Mouse (Mus musculus) G1E (cell line): ENCODE data around the gene Tdrd9. TPM values are rescaled to one million over a fixed set of nuclear protein-coding genes. Genes with fewer than 3 reads are reported as not detected.

Source experiments
- ATAC-seq: 2 replicates; pipeline ENCODE4 v1.8.0; 2016; ENCODE audit warnings: mild to moderate bottlenecking; ENCODE audit not compliant: insufficient number of reproducible peaks, poor library complexity, low FRiP score, severe bottlenecking; ENCODE audit errors: extremely low read depth
- DNase-seq: peaks from one replicate; pipeline ENCODE4 v3.0.0; 2012; ENCODE audit warnings: low spot score
- H3K27me3 ChIP-seq: 2 replicates; pipeline ENCODE4 v1.6.1; 2012; ENCODE audit warnings: mild to moderate bottlenecking, low read length, inconsistent platforms; ENCODE audit not compliant: insufficient read depth
- H3K36me3 ChIP-seq: replicated peaks from 2 replicates; pipeline ENCODE3; 2012; ENCODE audit warnings: mild to moderate bottlenecking, inconsistent platforms
- H3K4me1 ChIP-seq: 2 replicates; pipeline ENCODE4 v1.6.1; 2012; ENCODE audit warnings: low read depth, low read length, inconsistent platforms, mixed read lengths; ENCODE audit not compliant: insufficient read depth
- H3K4me3 ChIP-seq: 2 replicates; pipeline ENCODE4 v1.5.1; 2012; ENCODE audit warnings: low read depth, mild to moderate bottlenecking, inconsistent platforms, low read length, moderate library complexity, mixed read lengths
- H3K9me3 ChIP-seq: replicated peaks from 2 replicates; pipeline ENCODE4 v1.6.1; 2012; ENCODE audit warnings: inconsistent platforms
- CTCF ChIP-seq: IDR thresholded peaks from 2 replicates; pipeline ENCODE4 v1.5.1; 2012; ENCODE audit warnings: low read depth, low read length, inconsistent platforms, mixed read lengths
- GATA1 ChIP-seq: IDR thresholded peaks from 2 replicates; pipeline ENCODE4 v1.6.1; 2012; ENCODE audit warnings: borderline replicate concordance, low read length, inconsistent platforms, mixed read lengths
- GATA2 ChIP-seq: IDR thresholded peaks from 2 replicates; pipeline ENCODE4 v1.6.1; 2012; ENCODE audit warnings: low read depth, low read length, inconsistent platforms, borderline replicate concordance
- POLR2AphosphoS5 ChIP-seq: IDR thresholded peaks from 2 replicates; pipeline ENCODE4 v1.6.1; 2012; ENCODE audit warnings: low read depth, low read length, inconsistent platforms; ENCODE audit not compliant: insufficient replicate concordance
- TAL1 ChIP-seq: conservative IDR thresholded peaks from 2 replicates; pipeline ENCODE4 v1.6.1; 2012; ENCODE audit warnings: low read depth, low read length, inconsistent platforms, mixed read lengths
- polyA plus RNA-seq: library from polyadenylated mRNA; stranded (reverse); fragments of >175 nt; gene quantifications from 2 replicates; pipeline ENCODE4 v1.2.3, GENCODE M21; 2012
- total RNA-seq, 2 experiments: library from RNA; stranded (forward) in 1 of 2; stranded (reverse) in 1 of 2; fragments of 200-1000 nt in 1 of 2; fragments of >200 nt in 1 of 2; fragmentation: Nextera tagmentation in 1 of 2; gene quantifications; 2 replicates each; pipeline ENCODE4 v1.2.3; 2014 to 2017

Gene Tdrd9
- total and polyA plus RNA-seq, 3 experiments: 0.76 TPM; not detected in 2

DNA sequence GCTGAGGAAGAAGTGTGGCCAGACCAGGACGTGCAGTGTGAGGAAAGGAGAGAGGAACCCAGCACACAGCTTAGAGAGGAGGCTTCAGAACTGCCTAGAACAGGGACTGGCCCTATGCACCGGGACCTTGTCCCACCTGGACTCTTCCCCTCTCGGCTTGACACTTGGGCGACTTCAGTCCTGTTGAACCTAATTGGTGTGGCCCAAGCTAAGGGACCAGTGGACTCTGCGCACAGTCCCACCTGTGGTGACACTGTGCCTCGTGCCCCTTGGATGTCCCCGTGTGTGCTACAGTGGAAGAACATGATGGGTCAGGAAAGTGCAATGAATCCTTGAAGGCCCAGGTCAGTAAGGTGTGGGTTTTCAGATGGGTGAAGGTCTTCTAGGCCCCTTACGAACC is 136.3 kb downstream of the Tdrd9 start:
- Histone ChIP-seq H3K36me3 (no peaks in the 10 kb centered on the region), H3K27me3 (peaks cover 28% of the 10 kb centered on the region), H3K4me3 (no peak overlapping the region), H3K4me1 (peaks cover 7% of the 10 kb centered on the region; the same call in 1 of the 2 replicates), H3K9me3 (no peaks in the 10 kb centered on the region)
- TF ChIP-seq CTCF (no peak), GATA1 (no peak), TAL1 (no peak), POLR2AphosphoS5 (no peak), GATA2 (no peak)
- DNase-seq (no peak), ATAC-seq (no peak)

DNA sequence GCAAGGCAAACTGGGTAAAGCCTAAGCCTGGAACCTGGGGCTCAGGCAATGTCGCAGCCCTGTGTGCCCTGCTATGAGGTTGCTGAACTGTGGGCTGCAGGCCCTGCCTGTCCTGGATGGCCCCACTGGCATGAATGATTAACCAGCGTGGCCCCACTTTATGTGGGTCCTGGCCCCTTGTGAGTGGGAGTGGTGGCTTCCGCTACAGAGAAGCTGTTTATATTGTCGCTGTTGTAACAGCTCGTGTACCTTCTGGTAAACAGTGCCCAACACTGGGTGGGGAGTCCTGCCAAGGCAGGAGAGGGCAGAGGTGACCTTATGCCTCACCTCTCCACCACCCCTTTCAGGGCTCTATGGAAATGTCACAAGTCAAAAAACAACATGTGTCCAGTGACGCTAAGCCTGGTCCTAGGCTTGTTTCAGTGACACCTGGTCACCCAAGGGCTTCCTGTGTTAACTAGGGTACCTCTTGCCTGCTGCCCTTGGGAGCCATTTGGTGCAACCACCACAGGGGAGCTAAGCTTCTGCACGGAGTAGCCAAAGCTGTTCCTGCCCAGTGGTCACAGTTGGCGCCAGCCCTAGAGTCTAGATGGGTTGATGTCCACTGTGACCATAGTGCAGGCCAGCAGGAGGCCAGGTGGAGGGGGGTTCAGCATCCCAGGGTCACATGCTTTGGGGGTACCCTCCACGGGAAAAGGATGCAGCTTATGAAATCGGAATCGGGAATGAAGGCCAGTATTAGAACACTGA is 137.5 kb downstream of the Tdrd9 start:
- Histone ChIP-seq H3K4me1 (0 out of 2 replicates have a peak, but pooled peaks cover 3% of the 10 kb centered on the region), H3K9me3 (no peaks in the 10 kb centered on the region), H3K4me3 (no peak overlapping the region), H3K27me3 (peaks cover 28% of the 10 kb centered on the region), H3K36me3 (no peaks in the 10 kb centered on the region)
- no peak for DNase-seq
- ATAC-seq: no peak
- TF ChIP-seq GATA2: no peak
- no peak for TF ChIP-seq TAL1
- TF ChIP-seq GATA1: no peak
- TF ChIP-seq POLR2AphosphoS5: no peak

DNA sequence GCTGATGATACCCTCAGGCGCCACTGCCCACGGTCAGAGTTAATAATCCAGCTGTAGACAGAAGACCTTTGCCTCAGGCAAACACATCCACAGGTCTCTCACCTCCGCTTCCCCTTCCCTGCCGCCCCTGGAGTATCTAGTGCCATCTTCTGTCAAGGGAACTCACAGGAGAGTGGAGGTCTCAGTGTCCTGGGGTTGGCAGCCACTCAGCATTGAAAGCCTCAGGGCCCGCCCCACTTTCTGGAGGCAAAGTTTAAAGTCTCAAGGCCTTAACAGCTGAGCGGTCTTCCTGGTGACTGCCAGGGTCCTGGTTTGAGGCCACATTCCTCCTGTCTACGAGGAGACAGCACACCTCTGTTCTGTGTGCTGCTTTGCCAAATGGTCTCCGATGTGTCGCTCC is 138.3 kb downstream of the Tdrd9 start:
- H3K36me3 ChIP-seq: no peaks in the 10 kb centered on the region
- H3K27me3 ChIP-seq: peaks cover 28% of the 10 kb centered on the region
- 0 out of 2 replicates have a peak, but pooled peaks cover 3% of the 10 kb centered on the region for H3K4me1 ChIP-seq
- TF ChIP-seq GATA1 (no peak), CTCF (no peak), GATA2 (no peak), TAL1 (no peak), POLR2AphosphoS5 (no peak)
- DNase-seq (no peak), ATAC-seq (no peak)
- H3K4me3 ChIP-seq: no peak overlapping the region
- H3K9me3 ChIP-seq: no peaks in the 10 kb centered on the region

DNA sequence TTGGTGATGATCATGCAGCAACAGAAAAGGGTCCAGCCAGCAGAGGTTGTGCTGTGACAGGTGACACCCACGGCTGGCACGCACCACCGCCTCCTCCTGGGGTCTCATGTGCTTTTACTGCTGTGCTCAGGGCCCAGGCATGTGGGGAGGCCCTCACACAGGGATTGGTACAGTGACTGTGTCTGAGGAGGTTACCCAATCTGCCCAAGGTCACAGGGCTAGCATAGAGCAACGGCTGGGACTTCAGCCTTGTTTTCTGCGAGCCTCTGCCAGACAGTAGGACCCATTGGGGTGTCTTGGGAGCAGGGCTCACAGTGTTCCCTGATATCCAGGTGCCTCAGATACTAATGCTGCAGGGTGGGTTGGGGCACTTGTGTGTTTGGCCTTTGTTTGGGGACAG is 140.0 kb downstream of the Tdrd9 start:
- Histone ChIP-seq H3K4me3 (no peak overlapping the region), H3K36me3 (no peaks in the 10 kb centered on the region), H3K27me3 (peaks cover 22% of the 10 kb centered on the region), H3K4me1 (0 out of 2 replicates have a peak, but pooled peaks cover 3% of the 10 kb centered on the region), H3K9me3 (no peaks in the 10 kb centered on the region)
- no peak for TF ChIP-seq GATA2
- no peak for TF ChIP-seq POLR2AphosphoS5
- TF ChIP-seq GATA1: no peak
- no peak for TF ChIP-seq TAL1
- TF ChIP-seq CTCF: no peak
- ATAC-seq: no peak
- no peak for DNase-seq

DNA sequence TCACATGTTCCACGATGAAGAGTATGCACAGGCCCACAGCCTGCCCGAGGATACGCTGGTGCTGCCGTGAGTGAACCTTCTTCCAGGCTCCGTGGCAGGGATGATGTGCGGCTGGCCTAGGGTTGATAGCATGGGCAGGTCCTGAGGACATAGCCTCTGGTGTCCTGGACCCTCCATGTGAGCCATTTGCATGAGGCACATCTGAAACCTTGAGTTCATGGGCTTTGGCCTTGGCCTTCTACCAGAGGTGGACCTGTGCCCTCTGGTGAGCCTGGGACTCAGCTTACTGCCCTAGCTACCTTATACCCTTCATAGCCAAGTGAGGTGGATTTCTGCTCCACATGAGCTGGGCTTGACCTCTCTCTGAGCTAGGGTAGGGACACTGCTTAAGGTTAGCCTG is 140.9 kb downstream of the Tdrd9 start:
- Histone ChIP-seq H3K4me3 (no peak overlapping the region), H3K36me3 (no peaks in the 10 kb centered on the region), H3K4me1 (0 out of 2 replicates have a peak, but pooled peaks cover 3% of the 10 kb centered on the region), H3K27me3 (peaks cover 14% of the 10 kb centered on the region), H3K9me3 (no peaks in the 10 kb centered on the region)
- ATAC-seq (no peak), DNase-seq (no peak)
- TF ChIP-seq CTCF (no peak), GATA2 (no peak), TAL1 (no peak), POLR2AphosphoS5 (no peak; the same call in 1 of the 2 replicates), GATA1 (no peak)

DNA sequence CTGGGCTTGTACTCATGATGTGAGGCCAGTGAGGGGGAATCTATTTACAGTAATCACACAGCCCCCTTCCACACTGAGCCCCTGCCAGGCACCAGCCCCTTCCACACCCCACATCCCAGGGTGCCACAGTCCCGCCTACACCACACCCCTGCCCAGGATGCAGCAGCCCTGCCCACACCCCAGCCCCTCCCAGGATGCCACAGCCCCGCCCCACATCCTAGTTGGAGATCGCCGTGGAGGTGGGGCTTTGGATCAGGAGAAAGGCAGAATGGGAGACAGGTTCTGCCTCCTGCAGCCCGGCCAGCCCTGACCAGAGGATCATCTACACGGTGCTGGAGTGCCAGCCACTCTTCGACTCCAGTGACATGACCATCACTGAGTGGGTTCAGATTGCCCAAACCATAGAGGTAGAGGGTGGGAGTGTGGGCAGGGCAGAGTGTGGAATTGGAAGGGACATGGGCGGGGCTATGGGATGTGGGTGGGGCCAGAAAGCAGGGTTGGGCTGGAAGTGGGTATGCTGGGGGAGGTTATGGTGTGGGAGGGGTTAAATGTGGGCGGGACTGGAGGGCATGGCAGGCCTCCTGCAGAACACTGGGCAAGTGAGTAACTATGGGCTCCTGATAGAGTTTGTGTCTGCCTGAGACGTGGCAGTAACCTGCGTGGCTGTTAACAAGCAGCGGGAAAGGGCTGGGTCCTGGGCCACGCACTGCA is 141.5 kb downstream of the Tdrd9 start:
- Histone ChIP-seq H3K9me3 (no peaks in the 10 kb centered on the region), H3K36me3 (no peaks in the 10 kb centered on the region), H3K27me3 (peaks cover 8% of the 10 kb centered on the region), H3K4me3 (no peak overlapping the region; the same call in 1 of the 2 replicates), H3K4me1 (0 out of 2 replicates have a peak, but pooled peaks cover 3% of the 10 kb centered on the region)
- TF ChIP-seq GATA1 (no peak), GATA2 (no peak), POLR2AphosphoS5 (no peak; the same call in 1 of the 2 replicates), TAL1 (no peak), CTCF (no peak)
- ATAC-seq (no peak), DNase-seq (no peak)
